Mouse (Mus musculus): ENCODE results near the gene Spag7.

- no peak for TF ChIP-seq CTCF (IDR thresholded peaks at IDR 0.05; ENCODE audit: extremely low read depth, insufficient read depth, insufficient read length, insufficient replicate concordance)
- no peak for TF ChIP-seq POLR2A (IDR thresholded peaks at IDR 0.05; ENCODE audit: low read depth, low read length)
Observed at GRCm38 (mm10) chr11:70656456-70656927, 12.7 kb downstream of the Spag7 start.
